Mouse (Mus musculus) ES-Bruce4 (cell line): ENCODE results near the gene Plxdc2.

Experiments
- CTCF ChIP-seq: IDR thresholded peaks from one replicate; pipeline ENCODE4 v1.8.1; 2011; ENCODE audit warnings: low read depth, low read length
- POLR2A ChIP-seq: IDR thresholded peaks from one replicate; pipeline ENCODE4 v1.8.1; 2011; ENCODE audit warnings: low read length; ENCODE audit not compliant: insufficient read depth

- no peak for TF ChIP-seq CTCF
- no peak for TF ChIP-seq POLR2A
Observed at GRCm38 (mm10) chr2:16709885-16710284, 353.8 kb downstream of the Plxdc2 start.
